Mouse (Mus musculus): ENCODE results near the gene Cks2. TPM values are rescaled to one million over a fixed set of nuclear protein-coding genes. Genes with fewer than 3 reads are reported as not detected.

Gene Cks2
- polyA plus RNA-seq, 1 experiment = 67.4 TPM

DNA sequence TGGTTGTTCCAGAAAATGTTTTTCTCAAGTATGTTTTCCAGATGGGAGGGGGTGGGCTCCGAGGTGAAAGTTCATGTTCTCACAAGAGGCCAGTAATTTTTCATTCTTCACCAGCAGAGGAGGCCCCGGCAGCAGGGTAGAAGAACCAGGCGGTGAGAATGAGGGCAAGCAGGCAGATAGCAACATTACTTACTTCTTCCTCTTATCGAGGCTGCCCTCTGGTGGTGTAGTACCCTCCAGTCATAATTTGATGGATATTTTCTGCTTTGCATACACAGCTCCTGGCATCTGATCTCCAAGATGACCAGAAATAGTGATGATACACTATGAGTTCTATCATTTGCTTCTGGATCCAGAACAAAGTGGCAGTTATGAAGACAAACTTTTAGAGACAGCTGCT, 6.1 kb upstream of the Cks2 start:
- TF ChIP-seq CTCF (IDR thresholded peaks at IDR 0.05; ENCODE audit: low read depth, low read length) (no peak), POLR2A (IDR thresholded peaks at IDR 0.05; ENCODE audit: borderline replicate concordance, low read depth, low read length) (no peak)
- Histone ChIP-seq H3K4me3 (ENCODE audit: insufficient read depth, low read length) (no peak overlapping the region), H3K27ac (ENCODE audit: insufficient read depth, low read depth, low read length) (peak overlapping the region; percentile 16; the same call in 1 of the 2 replicates), H3K4me1 (ENCODE audit: control insufficient read depth, insufficient read depth, low read length) (peaks cover 2% of the 10 kb centered on the region; the same call in 1 of the 2 replicates)

DNA sequence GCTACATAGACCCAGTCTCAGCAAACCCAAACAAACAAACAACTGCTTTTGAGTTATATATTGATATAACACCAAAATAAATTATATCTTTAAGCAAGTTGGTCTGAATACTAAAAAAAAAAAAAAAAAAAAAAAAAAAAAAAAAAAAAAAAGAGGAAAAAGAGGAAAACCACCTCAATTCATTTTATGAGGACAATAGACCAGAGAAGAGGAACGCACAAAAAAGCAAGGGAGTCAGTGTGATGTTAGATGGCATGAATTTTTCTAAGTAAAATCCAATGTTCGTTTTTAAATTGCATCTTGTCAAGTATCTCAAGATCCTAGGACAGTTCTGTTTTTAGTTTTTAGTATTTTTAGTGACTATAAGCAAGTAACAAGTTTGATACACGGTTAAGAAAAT, 3.6 kb upstream of the Cks2 start:
- no peak overlapping the region for H3K4me3 ChIP-seq (ENCODE audit: insufficient read depth, low read length)
- no peak overlapping the region for H3K27ac ChIP-seq (ENCODE audit: insufficient read depth, low read depth, low read length)
- peaks cover 2% of the 10 kb centered on the region; the same call in 1 of the 2 replicates for H3K4me1 ChIP-seq (ENCODE audit: control insufficient read depth, insufficient read depth, low read length)
- TF ChIP-seq CTCF (IDR thresholded peaks at IDR 0.05; ENCODE audit: low read depth, low read length) (no peak), POLR2A (IDR thresholded peaks at IDR 0.05; ENCODE audit: borderline replicate concordance, low read depth, low read length) (no peak)

DNA sequence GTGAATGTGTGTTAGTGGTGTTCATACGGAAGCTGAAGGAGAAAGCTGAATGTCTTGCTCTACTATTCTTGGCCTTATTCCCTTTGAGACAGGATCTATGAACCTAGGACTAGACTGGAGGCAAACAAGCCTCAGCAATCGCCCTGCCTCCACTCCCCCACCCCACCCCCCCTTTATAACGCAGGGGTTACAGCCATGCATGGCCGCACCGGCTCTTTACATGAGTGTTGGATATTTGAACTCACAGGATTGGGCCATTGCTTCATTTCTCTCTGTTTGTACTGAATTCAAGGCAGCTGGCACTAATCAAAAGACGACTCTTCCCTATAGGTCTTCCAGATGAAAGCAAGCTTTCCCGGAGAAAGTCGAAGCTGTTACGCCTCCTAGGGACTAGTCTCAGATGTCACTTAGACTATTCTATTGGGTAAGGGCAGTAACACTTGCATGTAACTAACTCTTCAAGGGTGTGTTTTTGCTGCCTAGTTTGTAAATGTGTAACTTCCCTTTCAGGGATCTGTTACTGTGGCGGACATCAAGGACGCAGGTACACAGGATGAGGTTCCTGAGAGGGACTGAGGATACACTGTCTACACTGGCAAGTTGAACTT, 2.8 kb upstream of the Cks2 start:
- peaks cover 5% of the 10 kb centered on the region for H3K4me1 ChIP-seq (ENCODE audit: control insufficient read depth, insufficient read depth, low read length)
- TF ChIP-seq CTCF (IDR thresholded peaks at IDR 0.05; ENCODE audit: low read depth, low read length) = no peak
- no peak for TF ChIP-seq POLR2A (IDR thresholded peaks at IDR 0.05; ENCODE audit: borderline replicate concordance, low read depth, low read length)
- H3K27ac ChIP-seq (ENCODE audit: insufficient read depth, low read depth, low read length) = no peak overlapping the region
- no peak overlapping the region for H3K4me3 ChIP-seq (ENCODE audit: insufficient read depth, low read length)

DNA sequence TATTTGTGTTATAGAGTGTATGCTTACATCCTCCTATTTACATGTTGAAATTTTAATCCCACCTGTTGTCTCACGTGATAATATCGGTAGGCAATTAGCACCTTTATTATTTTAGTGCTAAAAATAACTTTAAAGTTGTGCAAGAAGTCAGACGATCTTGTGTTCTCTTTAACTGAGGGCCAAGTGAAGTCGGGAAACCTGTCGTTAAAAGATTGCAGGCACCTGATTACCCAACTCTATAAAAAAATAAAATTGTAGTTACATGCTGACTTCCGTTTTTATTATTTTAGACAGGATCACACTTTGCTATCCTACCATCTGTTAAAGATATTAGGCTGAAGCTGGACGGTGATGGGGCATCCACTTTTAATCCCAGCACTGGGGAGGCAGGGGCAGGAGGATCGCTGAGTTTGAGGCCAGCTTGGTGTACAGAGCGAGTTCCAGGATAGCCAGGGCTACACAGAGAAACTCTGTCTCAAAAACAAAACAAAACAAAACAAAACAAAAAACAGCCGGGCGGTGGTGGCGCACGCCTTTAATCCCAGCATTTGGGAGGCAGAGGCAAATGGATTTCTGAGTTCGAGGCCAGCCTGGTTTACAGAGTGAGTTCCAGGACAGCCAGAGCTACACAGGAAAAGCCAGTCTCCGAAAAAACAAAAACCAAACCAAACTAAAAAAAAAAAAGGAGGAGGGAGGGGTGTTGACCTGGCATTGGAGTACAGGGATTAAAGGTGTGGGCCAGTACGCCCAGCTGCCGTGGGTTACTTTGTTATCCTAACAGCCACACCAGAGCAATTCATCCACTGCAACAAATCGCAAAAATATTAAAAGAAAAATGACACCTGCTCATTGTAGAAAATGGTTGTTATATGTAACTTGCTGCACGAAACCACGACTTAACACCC, 856 bp upstream of the Cks2 start:
- Histone ChIP-seq H3K4me3 (ENCODE audit: insufficient read depth, low read length) (peak overlapping the region; percentile 57), H3K27ac (ENCODE audit: insufficient read depth, low read depth, low read length) (peak overlapping the region; percentile 50), H3K4me1 (ENCODE audit: control insufficient read depth, insufficient read depth, low read length) (peaks cover 10% of the 10 kb centered on the region)
- TF ChIP-seq CTCF (IDR thresholded peaks at IDR 0.05; ENCODE audit: low read depth, low read length) (no peak), POLR2A (IDR thresholded peaks at IDR 0.05; ENCODE audit: borderline replicate concordance, low read depth, low read length) (no peak)

DNA sequence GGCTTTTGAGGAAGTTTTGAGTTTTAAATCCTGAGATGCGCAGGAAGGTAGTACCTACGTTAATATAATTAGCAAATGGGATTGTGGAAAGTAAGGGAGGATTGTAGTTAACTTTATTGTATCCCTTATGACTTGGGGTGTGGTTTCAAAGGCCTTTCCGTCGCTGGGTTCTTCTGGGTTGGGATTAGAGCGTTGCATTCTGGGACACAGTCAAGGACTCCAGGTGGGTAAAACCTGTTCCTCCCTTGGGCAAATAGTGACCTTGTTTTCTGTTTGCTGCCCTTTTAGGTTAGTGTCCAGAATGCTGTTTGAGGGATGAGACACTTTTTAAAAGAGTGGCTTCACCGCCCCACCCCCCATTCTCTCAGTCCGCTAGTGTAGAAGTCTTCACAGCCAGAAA, 840 bp downstream of the Cks2 start:
- Histone ChIP-seq H3K4me3 (ENCODE audit: insufficient read depth, low read length) (peak overlapping the region; percentile 75), H3K27ac (ENCODE audit: insufficient read depth, low read depth, low read length) (peak overlapping the region; percentile 66), H3K4me1 (ENCODE audit: control insufficient read depth, insufficient read depth, low read length) (peaks cover 10% of the 10 kb centered on the region)
- TF ChIP-seq POLR2A (IDR thresholded peaks at IDR 0.05; ENCODE audit: borderline replicate concordance, low read depth, low read length) (no peak), CTCF (IDR thresholded peaks at IDR 0.05; ENCODE audit: low read depth, low read length) (no peak)

DNA sequence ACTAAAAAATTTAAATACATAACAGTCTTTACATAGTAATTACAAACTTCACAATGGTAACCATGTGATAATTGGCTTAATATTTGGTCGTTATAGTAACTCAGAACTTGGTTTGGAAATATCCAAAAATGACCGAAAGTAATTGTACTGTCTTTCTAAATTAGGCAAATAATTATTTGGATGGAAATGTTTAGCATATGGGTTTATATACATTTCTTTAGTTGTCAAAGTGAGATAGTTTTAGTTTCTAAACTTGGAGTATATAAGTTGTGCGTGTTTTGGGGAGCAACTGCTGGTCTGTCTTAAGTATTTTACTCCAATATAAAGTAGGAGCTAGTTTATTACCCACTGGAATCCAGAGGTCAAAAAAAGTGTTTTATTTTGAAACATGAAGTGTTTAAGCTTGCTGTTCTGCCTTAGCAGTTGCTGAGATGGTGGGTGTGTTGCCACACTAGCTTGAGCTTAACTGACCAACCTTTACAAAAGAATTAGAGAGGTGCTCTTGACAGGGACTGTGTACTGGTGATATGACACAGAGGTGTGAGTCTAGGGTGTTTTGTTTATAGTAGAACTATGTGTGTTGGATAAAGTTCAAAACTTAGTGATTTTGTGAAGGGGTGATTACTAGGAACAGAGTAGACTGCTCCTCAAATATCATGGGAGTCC, 1.5 kb downstream of the Cks2 start:
- Histone ChIP-seq H3K27ac (ENCODE audit: insufficient read depth, low read depth, low read length) (no peak overlapping the region), H3K4me1 (ENCODE audit: control insufficient read depth, insufficient read depth, low read length) (peaks cover 10% of the 10 kb centered on the region), H3K4me3 (ENCODE audit: insufficient read depth, low read length) (peak overlapping the region; percentile 75)
- TF ChIP-seq CTCF (IDR thresholded peaks at IDR 0.05; ENCODE audit: low read depth, low read length) = no peak

DNA sequence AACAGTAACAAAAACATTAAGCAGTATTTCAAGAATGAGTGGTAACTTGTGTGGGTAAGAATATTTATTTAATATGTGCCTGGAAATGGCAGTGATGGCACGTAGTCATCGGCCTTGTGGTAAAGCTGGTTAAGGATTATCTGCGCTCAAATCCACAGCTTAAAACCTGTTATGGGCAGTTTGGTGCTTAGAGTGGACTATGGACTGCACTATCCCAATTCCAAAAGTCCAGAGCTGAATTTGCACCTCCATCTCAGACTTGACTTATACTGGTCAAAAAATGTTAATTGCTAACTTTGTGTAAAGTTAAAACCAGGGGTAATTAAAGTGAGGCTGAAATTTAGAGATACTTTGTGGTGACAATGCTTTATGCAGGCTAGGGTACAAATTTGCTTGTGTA, 2.7 kb downstream of the Cks2 start:
- TF ChIP-seq CTCF (IDR thresholded peaks at IDR 0.05; ENCODE audit: low read depth, low read length) (no peak), POLR2A (IDR thresholded peaks at IDR 0.05; ENCODE audit: borderline replicate concordance, low read depth, low read length) (no peak)
- Histone ChIP-seq H3K27ac (ENCODE audit: insufficient read depth, low read depth, low read length) (no peak overlapping the region), H3K4me1 (ENCODE audit: control insufficient read depth, insufficient read depth, low read length) (peaks cover 14% of the 10 kb centered on the region), H3K4me3 (ENCODE audit: insufficient read depth, low read length) (no peak overlapping the region)

DNA sequence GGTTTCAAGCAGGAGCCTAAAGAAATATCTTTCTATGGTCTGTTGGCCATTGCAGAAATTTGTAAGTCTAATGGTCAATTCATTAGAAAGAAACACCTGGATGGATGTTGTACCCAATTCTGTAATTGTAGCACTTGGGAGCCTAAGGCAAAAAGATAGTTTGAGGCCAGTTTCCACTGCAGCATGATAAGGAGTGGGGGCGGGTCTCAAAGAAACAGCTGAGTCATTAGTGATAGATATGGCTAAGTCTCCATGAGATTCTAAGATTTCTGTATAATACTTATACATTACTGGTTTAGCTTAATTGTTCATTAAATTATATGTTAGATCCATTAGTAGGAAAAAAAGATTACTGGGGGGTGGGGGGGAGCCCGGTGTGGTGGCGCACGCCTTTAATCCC, 3.2 kb downstream of the Cks2 start:
- no peak for TF ChIP-seq CTCF (IDR thresholded peaks at IDR 0.05; ENCODE audit: low read depth, low read length)
- no peak for TF ChIP-seq POLR2A (IDR thresholded peaks at IDR 0.05; ENCODE audit: borderline replicate concordance, low read depth, low read length)
- peaks cover 14% of the 10 kb centered on the region for H3K4me1 ChIP-seq (ENCODE audit: control insufficient read depth, insufficient read depth, low read length)
- no peak overlapping the region for H3K27ac ChIP-seq (ENCODE audit: insufficient read depth, low read depth, low read length)
- H3K4me3 ChIP-seq (ENCODE audit: insufficient read depth, low read length) = no peak overlapping the region

DNA sequence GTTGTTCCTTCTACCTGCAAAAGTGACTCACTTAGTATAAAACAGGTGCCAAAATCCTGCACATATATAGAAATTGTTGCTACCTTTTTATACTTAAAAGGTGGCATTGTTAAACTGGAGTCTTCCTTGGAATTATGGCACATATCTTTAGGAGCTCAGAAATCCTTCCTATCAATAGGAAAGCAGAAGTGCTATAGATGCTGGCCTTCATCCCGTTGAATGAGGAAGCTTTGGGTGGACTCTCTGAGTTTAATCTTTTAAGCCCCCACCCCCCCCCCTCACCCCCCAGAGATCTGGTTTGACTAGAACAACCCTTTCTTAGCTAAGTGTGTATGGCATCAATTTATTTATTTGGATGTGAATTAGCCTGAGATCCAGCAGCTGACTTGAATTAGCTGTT, 4.7 kb downstream of the Cks2 start:
- TF ChIP-seq CTCF (IDR thresholded peaks at IDR 0.05; ENCODE audit: low read depth, low read length) (no peak), POLR2A (IDR thresholded peaks at IDR 0.05; ENCODE audit: borderline replicate concordance, low read depth, low read length) (no peak)
- Histone ChIP-seq H3K4me1 (ENCODE audit: control insufficient read depth, insufficient read depth, low read length) (peaks cover 14% of the 10 kb centered on the region), H3K4me3 (ENCODE audit: insufficient read depth, low read length) (no peak overlapping the region), H3K27ac (ENCODE audit: insufficient read depth, low read depth, low read length) (no peak overlapping the region)
